Mouse (Mus musculus) stomach, embryonic 16.5 days (tissue): ENCODE results near the gene Crtac1. TPM values are rescaled to one million over a fixed set of nuclear protein-coding genes. Genes with fewer than 3 reads are reported as not detected.

Experiments used
- ATAC-seq: fragments of 200-750 bp; cut with Nextera tagmentation; 2 replicates; pipeline ENCODE4 v1.8.0; 2017; ENCODE audit warnings: moderate number of reproducible peaks, moderate TSS enrichment; ENCODE audit not compliant: insufficient read depth, low FRiP score
- H3K27ac ChIP-seq: fragments of 300-500 bp; sonication (generic); 2 replicates; pipeline ENCODE4 v1.5.1; 2014; ENCODE audit warnings: low read length
- H3K27me3 ChIP-seq: fragments of 300-500 bp; sonication (generic); 2 replicates; pipeline ENCODE4 v1.6.1; 2014; ENCODE audit warnings: low read length, control low read depth, mixed read lengths; ENCODE audit not compliant: control insufficient read depth, insufficient read depth
- H3K36me3 ChIP-seq: fragments of 300-500 bp; sonication (generic); 2 replicates; pipeline ENCODE4 v1.6.1; 2014; ENCODE audit warnings: low read length; ENCODE audit not compliant: control insufficient read depth, insufficient read depth
- H3K4me1 ChIP-seq: fragments of 300-500 bp; sonication (generic); 2 replicates; pipeline ENCODE4 v1.6.1; 2014; ENCODE audit warnings: low read length, control low read depth, mixed read lengths; ENCODE audit not compliant: control insufficient read depth, insufficient read depth
- H3K4me2 ChIP-seq: fragments of 300-500 bp; sonication (generic); 2 replicates; pipeline ENCODE4 v1.6.1; 2014; ENCODE audit warnings: low read depth, low read length, mixed read lengths
- H3K4me3 ChIP-seq: fragments of 300-500 bp; sonication (generic); replicated peaks from 2 replicates; pipeline ENCODE4 v1.5.1; 2014; ENCODE audit warnings: mild to moderate bottlenecking, low read length
- H3K9ac ChIP-seq: fragments of 300-500 bp; sonication (generic); 2 replicates; pipeline ENCODE4 v1.6.1; 2014; ENCODE audit warnings: low read length
- H3K9me3 ChIP-seq: fragments of 300-500 bp; sonication (generic); replicated peaks from 2 replicates; pipeline ENCODE4 v1.6.1; 2016; ENCODE audit warnings: low read length, control low read depth; ENCODE audit not compliant: control insufficient read depth
- WGBS: fragments of 180-500 bp; shearing (Covaris S2); extraction: QIAGEN DNeasy Blood & Tissue Kit; methylation state at CpG from one replicate; pipeline ENCODE4 v1.1.7; 2014; 5-methylcytosine and 5-hydroxymethylcytosine counted together
- polyA plus RNA-seq: library from polyadenylated mRNA; unstranded; fragments of >200 nt; fragmentation: Nextera tagmentation; extraction: Ambion mirVana; gene quantifications from 2 replicates; pipeline ENCODE4 v1.2.1, GENCODE M21; 2015

Crtac1 gene
- polyA plus RNA-seq, 1 experiment from 2014 or later = 3.9 TPM

DNA sequence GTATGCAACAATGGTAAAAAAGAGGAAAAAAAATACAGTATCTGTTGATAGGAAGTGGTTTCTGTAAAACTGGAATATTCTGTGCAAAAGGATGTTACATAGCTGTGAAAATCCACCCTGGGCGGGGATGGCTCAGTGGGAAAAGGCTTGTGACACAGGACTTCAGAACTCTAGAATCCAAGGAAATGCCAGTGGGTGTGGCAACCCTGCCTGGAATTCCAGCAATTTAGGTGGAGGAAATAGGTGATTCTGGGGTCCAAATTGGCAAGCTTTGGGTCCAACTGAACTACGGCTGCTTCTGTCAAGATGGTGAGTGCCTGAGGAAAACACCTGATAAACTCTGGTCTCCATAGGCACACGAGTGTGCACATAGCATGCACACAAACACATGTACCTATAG, 54.4 kb downstream of the Crtac1 start:
- Histone ChIP-seq H3K9me3 (no peaks in the 10 kb centered on the region), H3K27me3 (peaks cover 11% of the 10 kb centered on the region; the same call in 1 of the 2 replicates), H3K27ac (no peak overlapping the region), H3K4me2 (no peak overlapping the region), H3K4me3 (no peak overlapping the region), H3K36me3 (no peaks in the 10 kb centered on the region), H3K4me1 (no peaks in the 10 kb centered on the region), H3K9ac (no peak overlapping the region)
- no peak for ATAC-seq
- WGBS = 60% methylated on average over 3 of the region's 3 CpGs

DNA sequence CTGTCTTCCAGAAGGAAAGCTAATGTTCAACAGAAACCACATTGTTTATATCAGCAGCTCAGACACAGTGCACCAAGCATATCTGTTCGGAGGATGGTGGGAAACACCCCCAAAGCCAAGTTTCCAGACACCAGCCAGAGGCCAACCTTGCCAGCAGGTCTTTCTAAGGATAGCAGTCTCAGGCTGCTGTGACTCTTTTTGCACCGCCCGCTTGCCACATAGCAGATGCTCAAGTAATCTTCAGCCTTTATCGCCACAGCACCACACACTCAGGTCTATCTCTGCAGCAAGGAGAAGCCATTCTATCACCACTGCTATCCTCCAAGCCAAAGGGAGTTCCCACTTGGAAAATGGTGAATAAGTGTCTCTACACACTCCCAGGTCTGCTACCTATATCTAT, 68.0 kb downstream of the Crtac1 start:
- H3K4me1 ChIP-seq = no peaks in the 10 kb centered on the region
- H3K4me2 ChIP-seq = no peak overlapping the region
- no peaks in the 10 kb centered on the region for H3K36me3 ChIP-seq
- no peak overlapping the region for H3K27ac ChIP-seq
- ATAC-seq = no peak
- H3K9ac ChIP-seq = no peak overlapping the region
- H3K9me3 ChIP-seq = no peaks in the 10 kb centered on the region; the same call in 1 of the 2 replicates
- WGBS = 74% methylated on average over 4 of the region's 4 CpGs
- H3K4me3 ChIP-seq = no peak overlapping the region
- H3K27me3 ChIP-seq = no peaks in the 10 kb centered on the region

DNA sequence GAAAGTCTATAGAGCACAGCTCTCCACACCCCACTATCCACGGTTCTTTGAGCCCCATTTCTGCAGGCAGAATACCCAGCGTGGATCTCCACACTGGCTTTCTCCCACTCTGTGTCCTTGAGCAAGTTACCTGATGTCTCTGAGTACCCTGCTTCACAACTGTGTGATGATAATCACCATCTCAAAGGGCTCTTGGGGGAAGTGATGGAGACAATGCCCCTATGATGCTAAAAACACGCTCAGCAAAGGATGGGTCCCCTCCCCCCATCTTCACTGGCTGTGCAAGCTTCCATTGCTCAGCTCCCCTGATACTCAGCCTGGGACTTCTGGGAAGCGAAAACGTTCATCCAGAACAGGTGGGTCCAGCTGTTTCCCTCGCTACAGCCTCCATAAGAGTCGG, 73.2 kb downstream of the Crtac1 start:
- Histone ChIP-seq H3K27me3 (no peaks in the 10 kb centered on the region), H3K36me3 (no peaks in the 10 kb centered on the region), H3K4me2 (no peak overlapping the region), H3K9ac (no peak overlapping the region), H3K9me3 (no peaks in the 10 kb centered on the region; the same call in 1 of the 2 replicates), H3K4me1 (no peaks in the 10 kb centered on the region), H3K4me3 (no peak overlapping the region), H3K27ac (no peak overlapping the region)
- WGBS = 59% methylated on average over 7 of the region's 7 CpGs
- ATAC-seq = no peak

DNA sequence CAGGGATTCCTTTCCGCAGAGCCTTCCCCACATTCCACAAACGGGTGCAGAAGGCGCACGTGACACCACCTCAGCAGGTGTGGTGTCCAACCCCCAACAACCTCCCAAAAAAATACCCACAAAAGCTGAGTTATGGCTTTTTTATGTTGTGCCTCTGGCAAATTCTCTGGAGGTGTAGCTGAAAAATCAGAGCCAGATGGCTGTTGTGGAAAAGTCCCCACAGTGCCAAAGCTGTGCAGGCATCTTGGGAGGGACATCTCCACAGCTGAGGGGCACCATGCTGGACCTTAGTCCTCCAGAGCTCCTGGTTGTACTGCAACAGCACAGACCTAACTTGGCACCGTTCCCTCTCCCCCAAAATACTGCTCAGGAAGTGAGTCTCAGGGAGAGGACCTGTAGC, 74.7 kb downstream of the Crtac1 start:
- Histone ChIP-seq H3K9me3 (no peaks in the 10 kb centered on the region), H3K4me2 (no peak overlapping the region), H3K27me3 (no peaks in the 10 kb centered on the region), H3K4me1 (no peaks in the 10 kb centered on the region), H3K36me3 (no peaks in the 10 kb centered on the region), H3K27ac (no peak overlapping the region), H3K4me3 (no peak overlapping the region), H3K9ac (no peak overlapping the region)
- WGBS = 49% methylated on average over 5 of the region's 5 CpGs
- ATAC-seq = no peak

DNA sequence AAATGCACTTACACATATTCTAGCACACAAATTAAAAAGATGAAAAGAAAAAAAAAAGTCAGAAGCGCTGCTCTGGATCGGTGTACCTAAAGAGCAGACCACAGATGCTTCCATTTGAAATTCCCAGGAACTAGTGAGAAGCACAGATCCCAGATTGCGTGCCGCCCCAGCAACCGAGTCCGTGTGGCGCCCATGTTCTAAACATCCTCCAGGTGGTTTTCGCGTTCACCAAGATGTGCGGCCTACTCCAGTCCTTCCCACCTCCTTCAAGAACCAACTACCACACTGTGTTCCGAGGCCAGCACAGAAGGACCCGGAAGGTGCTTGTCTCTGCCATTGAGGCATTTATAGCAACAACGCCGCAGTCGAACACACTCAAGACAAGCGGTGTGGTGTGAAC, 76.1 kb downstream of the Crtac1 start:
- no peak for ATAC-seq
- H3K9me3 ChIP-seq = no peaks in the 10 kb centered on the region
- H3K36me3 ChIP-seq = no peaks in the 10 kb centered on the region
- H3K4me2 ChIP-seq = no peak overlapping the region
- H3K4me1 ChIP-seq = no peaks in the 10 kb centered on the region
- WGBS = 92% methylated on average over 16 of the region's 16 CpGs
- H3K27me3 ChIP-seq = no peaks in the 10 kb centered on the region
- H3K4me3 ChIP-seq = no peak overlapping the region
- H3K27ac ChIP-seq = no peak overlapping the region
- no peak overlapping the region for H3K9ac ChIP-seq

DNA sequence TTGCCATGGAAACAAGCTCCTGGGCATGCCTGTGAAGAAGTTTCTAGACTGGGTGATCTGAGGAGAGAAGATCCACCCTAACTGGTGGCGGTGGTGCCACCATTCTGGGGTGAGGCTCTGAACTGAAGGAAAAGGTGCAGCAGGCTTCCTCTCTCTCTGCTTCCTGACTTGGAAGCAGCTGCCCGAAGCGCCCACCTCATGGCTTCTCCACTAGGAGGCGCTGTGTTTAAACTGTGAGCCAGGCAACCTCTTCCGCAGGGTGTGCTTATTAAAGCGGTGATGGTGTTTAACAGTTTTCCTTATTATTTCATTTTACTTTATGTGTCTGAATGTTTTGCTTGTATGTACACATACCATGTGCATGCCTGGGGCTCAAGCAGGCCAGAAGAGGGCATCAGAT, 90.4 kb downstream of the Crtac1 start:
- 46% methylated on average over 6 of the region's 6 CpGs for WGBS
- no peak overlapping the region for H3K4me3 ChIP-seq

DNA sequence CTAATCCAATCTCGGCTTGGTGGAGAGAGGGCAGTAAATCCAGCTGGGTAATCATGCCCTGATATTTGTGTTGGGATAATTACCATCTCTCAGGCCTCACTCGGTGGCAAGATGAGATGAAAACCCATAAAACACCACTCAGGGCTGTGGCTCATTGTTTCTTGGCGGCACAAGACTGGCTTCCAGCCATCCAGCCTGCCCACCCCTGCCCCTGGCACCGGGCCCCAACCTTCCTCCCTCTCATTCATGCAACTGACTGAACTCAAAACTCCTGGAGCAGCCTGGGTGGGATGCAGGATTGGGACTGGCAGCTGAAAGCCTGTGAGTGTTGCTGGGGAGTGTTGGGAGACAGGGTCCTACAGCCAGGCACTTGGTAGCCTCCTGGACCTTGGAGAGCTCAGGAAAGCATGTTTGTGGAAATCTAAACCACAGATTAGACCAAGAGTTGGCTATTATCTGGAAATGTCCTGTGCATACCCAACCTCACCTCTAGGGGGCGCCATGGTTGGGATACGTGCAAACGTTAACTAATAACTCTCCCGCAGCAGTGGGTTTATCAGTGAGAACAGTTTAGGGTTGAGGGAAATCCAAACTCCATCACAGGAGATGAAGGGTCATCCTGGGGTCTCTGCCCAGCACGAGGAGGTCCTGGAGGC, 99.4 kb downstream of the Crtac1 start:
- Histone ChIP-seq H3K4me3 (no peak overlapping the region), H3K9me3 (no peaks in the 10 kb centered on the region), H3K9ac (no peak overlapping the region), H3K4me1 (no peaks in the 10 kb centered on the region), H3K4me2 (no peak overlapping the region), H3K27ac (no peak overlapping the region), H3K36me3 (no peaks in the 10 kb centered on the region), H3K27me3 (no peaks in the 10 kb centered on the region)
- WGBS = 51% methylated on average over 9 of the region's 9 CpGs
- no peak for ATAC-seq

More for the DNA sequence above, 90.4 kb downstream of the Crtac1 start:
- ATAC-seq = no peak
- no peak overlapping the region for H3K27ac ChIP-seq
- H3K27me3 ChIP-seq = no peaks in the 10 kb centered on the region
- H3K9ac ChIP-seq = no peak overlapping the region
- no peak overlapping the region for H3K4me2 ChIP-seq
- H3K4me1 ChIP-seq = no peaks in the 10 kb centered on the region
- H3K9me3 ChIP-seq = no peaks in the 10 kb centered on the region
- no peaks in the 10 kb centered on the region for H3K36me3 ChIP-seq

DNA sequence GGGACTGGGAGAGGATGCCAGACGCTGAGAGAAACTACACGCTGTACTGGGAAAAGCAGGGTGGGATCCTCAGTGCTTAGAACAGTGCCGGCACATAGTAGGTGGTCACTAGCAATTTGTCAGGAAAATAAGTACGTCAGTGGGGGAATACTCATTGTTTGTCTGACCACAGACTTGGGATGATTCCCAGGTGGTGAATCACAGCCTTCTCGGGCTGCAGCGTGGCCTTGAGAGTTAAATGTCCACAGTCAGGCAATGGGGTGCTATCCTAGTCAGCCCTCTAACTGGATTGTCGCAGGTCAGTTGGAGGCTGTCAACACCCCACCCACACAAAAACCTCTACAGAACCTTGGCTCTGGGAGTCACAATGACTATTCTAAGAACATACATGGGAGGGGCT, 100.1 kb downstream of the Crtac1 start:
- WGBS = 79% methylated on average over 7 of the region's 7 CpGs
- no peak overlapping the region for H3K4me3 ChIP-seq
- H3K4me1 ChIP-seq = no peaks in the 10 kb centered on the region
- no peak overlapping the region for H3K4me2 ChIP-seq
- H3K36me3 ChIP-seq = no peaks in the 10 kb centered on the region
- no peak overlapping the region for H3K27ac ChIP-seq
- H3K9me3 ChIP-seq = no peaks in the 10 kb centered on the region
- H3K9ac ChIP-seq = no peak overlapping the region
- no peaks in the 10 kb centered on the region for H3K27me3 ChIP-seq
- no peak for ATAC-seq

DNA sequence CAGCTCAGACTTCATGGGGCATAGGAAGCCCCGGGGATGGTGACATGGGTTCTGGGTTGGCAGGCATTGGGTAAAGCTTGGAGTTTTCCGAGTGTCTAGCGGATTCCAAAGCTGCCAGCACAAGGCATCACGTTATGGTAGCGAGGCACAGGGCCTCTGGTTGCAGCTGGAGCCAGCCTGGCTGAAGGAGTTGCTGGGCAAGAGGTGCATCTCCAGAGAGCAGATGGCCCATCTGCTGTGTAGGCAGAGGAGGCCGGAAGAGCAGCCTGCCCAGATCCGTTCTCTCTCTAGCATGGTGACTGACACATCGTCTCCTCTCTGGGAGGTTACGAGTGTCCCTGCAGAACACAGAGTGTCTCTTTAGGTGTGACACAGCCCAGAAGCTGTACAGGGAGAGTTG, 103.4 kb downstream of the Crtac1 start:
- no peak for ATAC-seq
- no peak overlapping the region for H3K9ac ChIP-seq
- H3K4me2 ChIP-seq = no peak overlapping the region
- 89% methylated on average over 9 of the region's 9 CpGs for WGBS
- no peaks in the 10 kb centered on the region for H3K27me3 ChIP-seq
- no peaks in the 10 kb centered on the region for H3K9me3 ChIP-seq
- no peaks in the 10 kb centered on the region for H3K4me1 ChIP-seq
- no peak overlapping the region for H3K4me3 ChIP-seq
- no peaks in the 10 kb centered on the region for H3K36me3 ChIP-seq
- H3K27ac ChIP-seq = no peak overlapping the region
